Mouse (Mus musculus) lung, postnatal 14 days (tissue): ENCODE results near the gene Pygm.

Experiments used
- DNase-seq: peaks from one replicate; pipeline ENCODE4 v3.0.0; 2021

Pygm gene

GRCm38 (mm10) chr19:6415454-6415853 lies 31.3 kb downstream of the Pygm start:
- peak; percentile 42 for DNase-seq

GRCm38 (mm10) chr19:6416124-6416770 lies 32.0 kb downstream of the Pygm start:
- DNase-seq: no peak

- no peak for DNase-seq
These were observed 32.9 kb downstream of the Pygm start for GRCm38 (mm10) chr19:6416894-6417761.

- DNase-seq: peak; percentile 88
These were observed 34.2 kb downstream of the Pygm start, which contains the start of gene Nrxn2 for GRCm38 (mm10) chr19:6418233-6418879. Gene Nrxn2, plus strand, starts transcription at chr19:6418731.

GRCm38 (mm10) chr19:6418984-6419692 lies 34.9 kb downstream of the Pygm start:
- DNase-seq: no peak

- no peak for DNase-seq
These were observed 35.7 kb downstream of the Pygm start for GRCm38 (mm10) chr19:6419805-6420310.

GRCm38 (mm10) chr19:6420481-6421210 lies 36.4 kb downstream of the Pygm start:
- DNase-seq: no peak

GRCm38 (mm10) chr19:6421211-6421590 lies 37.0 kb downstream of the Pygm start:
- no peak for DNase-seq

- no peak for DNase-seq
These were observed 37.8 kb downstream of the Pygm start for GRCm38 (mm10) chr19:6422014-6422413.

- DNase-seq: no peak
These were observed 39.0 kb downstream of the Pygm start for GRCm38 (mm10) chr19:6423241-6423640.

GRCm38 (mm10) chr19:6424137-6424881 lies 40.1 kb downstream of the Pygm start:
- DNase-seq: no peak

- no peak for DNase-seq
These were observed 41.4 kb downstream of the Pygm start for GRCm38 (mm10) chr19:6425595-6425994.

- DNase-seq: peak; percentile 65
These were observed 42.7 kb downstream of the Pygm start for GRCm38 (mm10) chr19:6426703-6427500.

GRCm38 (mm10) chr19:6427653-6428434 lies 43.6 kb downstream of the Pygm start:
- peak; percentile 53 for DNase-seq

- DNase-seq: no peak
These were observed 44.5 kb downstream of the Pygm start for GRCm38 (mm10) chr19:6428501-6429200.

GRCm38 (mm10) chr19:6443016-6443415 lies 58.8 kb downstream of the Pygm start:
- no peak for DNase-seq

- DNase-seq: no peak
These were observed 61.7 kb downstream of the Pygm start for GRCm38 (mm10) chr19:6445761-6446423.

GRCm38 (mm10) chr19:6446736-6447437 lies 62.7 kb downstream of the Pygm start:
- no peak for DNase-seq
